Mouse (Mus musculus) ovary, adult 2 months (tissue): ENCODE measurements around the gene Gm44805. TPM values are rescaled to one million over a fixed set of nuclear protein-coding genes. Genes with fewer than 3 reads are reported as not detected.

Experiments
- polyA plus RNA-seq: library from polyadenylated mRNA; depleted of rRNA; stranded (reverse); fragments of >200 nt; gene quantifications from 2 replicates; pipeline ENCODE4 v1.2.3, GENCODE M21; 2012; rRNA removed

Gene Gm44805
- polyA plus RNA-seq: not detected in 2 replicates

GRCm38 (mm10) chr7:19681202-19681694 is at the start of gene Gm44805, which contains the start of gene Apoc4:
Gm44805 (minus strand) TSS chr7:19681423.
Apoc4 (minus strand) TSS chr7:19681479.

DNA sequence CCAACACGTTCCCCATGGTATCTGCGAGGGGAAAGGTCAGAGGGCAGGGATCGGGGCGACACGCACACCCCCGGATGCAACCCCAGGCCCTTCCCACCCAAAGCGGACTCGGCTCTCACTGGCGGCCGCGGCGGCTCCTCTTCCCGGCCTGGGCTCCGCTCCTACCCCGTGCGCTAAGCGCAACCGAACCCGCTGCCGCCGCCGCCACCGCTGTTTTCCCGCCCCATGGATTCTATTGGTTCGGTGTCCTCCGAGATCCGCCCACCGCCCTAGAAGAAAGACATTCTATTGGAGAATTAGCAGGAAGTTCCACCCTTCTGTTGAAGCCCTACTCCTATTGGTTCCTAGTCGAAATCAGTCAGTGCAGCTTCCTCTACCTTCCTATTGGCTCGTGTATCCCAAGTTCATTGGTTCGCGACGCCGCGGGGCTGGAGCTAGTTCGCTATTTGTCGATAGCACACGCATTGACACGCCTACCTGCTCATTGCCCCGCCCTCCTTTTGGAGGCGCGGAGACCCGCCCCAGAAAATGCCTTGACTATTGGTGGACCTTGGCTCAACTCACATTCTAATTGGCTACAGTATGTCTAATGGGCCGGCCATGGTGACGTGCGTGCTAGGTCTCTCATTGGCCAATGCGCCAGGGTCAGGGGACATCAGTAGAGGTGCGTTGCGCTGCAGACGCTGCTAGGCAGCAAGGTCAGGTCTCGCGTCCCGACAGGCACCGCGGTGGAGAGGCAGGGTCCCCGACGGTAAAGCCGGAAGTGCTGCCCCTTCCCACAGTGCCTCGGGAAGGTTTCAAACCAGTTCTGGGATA is 34.2 kb upstream of the Gm44805 start, which contains the start of gene Tomm40:
Gene Tomm40 (minus strand): TSS at position 200 of the 816 bp plus-strand sequence.

DNA sequence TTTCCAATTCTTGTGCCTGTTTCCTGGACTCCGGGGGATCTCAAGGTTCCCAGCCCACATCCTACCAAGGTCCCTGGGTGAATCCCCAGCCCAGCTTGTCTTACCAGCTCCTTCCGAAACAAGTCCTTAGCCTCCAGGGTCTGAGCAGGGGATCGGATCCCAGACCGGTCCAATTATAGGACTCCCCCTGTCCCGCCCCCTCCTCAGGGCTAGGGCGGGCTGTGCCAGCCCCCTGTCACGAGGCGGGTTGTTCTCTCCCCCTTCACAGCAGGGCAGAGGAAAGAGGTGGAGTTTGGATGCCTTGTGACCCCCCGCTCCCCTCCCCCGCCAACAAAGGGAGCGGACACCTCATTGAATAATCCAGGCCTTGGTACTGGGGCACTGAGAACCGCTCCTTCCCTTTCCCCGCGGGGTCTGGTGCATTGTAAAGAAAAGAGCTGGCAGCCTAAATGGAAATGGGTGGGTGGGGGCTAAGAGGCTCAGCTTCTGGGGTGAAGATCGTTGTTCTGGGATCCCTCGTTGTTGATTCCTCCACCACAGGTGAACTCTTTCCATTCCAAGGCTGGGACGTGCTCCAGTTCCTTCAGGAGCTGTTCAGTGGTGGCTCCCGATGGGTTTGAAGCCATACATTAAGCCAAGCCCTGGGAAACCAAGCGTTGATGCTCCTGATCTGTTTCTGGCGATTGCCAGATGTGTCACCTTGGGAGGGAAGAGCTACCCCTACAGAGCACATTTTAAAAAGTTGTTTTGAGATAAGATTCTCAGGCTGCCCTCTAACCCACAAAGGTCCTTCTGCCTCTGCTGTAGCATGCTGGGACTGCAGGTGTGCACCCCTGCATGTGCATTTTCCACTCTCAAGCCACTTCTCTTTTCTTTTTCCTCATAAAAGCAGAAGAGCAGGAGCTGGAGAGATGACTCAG is 17.9 kb upstream of the Gm44805 start, which contains the start of gene Apoe:
Gene Apoe (minus strand): TSS at position 282 of the 920 bp plus-strand sequence.

GRCm38 (mm10) chr7:19691873-19692865 is 10.9 kb upstream of the Gm44805 start, which contains the start of gene Apoc1:
Apoc1 (minus strand) TSS chr7:19692660.

GRCm38 (mm10) chr7:19677872-19678271 is 3.4 kb downstream of the Gm44805 start, which contains the start of gene Apoc2:
Apoc2 (minus strand) TSS chr7:19677941.

GRCm38 (mm10) chr7:19664955-19665841 is 16.0 kb downstream of the Gm44805 start, which contains the start of gene Clptm1:
Clptm1 (minus strand) TSS chr7:19665033.

DNA sequence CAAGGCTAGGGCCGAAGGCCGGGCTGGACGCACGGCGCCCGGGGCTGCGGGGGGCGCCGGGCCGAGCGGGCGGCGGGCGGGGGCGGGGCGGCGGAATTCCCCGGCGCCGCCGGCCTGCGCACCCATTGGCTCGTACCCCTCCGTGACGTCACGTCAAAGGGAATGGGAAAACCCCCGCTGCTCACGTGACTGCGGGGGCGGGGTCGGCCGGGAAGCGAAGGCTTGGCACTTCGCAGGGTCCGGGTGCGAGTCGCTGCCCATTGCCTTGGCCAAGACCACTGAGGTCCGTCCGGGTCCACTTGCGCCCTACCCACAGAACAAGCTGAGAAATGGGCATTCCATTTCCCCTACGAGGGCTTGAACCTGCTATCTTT is 51.9 kb downstream of the Gm44805 start, which contains the start of gene Relb:
Gene Relb (minus strand): TSS at position 78 of the 374 bp plus-strand sequence.

Other genes starting within 250 kb of the Gm44805 start
- 56.2 and 68.8 TPM in 2 replicates for gene Mark4, start 222.6 kb downstream of the Gm44805 start, polyA plus RNA-seq
- gene Exoc3l2, start 218.1 kb downstream of the Gm44805 start, polyA plus RNA-seq: 14.5 and 14.7 TPM in 2 replicates
- 23.3 and 32.2 TPM in 2 replicates for gene Bloc1s3, start 173.1 kb downstream of the Gm44805 start, polyA plus RNA-seq
- 122 and 123 TPM in 2 replicates for gene Trappc6a, start 173.0 kb downstream of the Gm44805 start, polyA plus RNA-seq
- gene Nkpd1, start 163.6 kb downstream of the Gm44805 start, polyA plus RNA-seq: 1.3 and 1.9 TPM in 2 replicates
- gene Ppp1r37, start 118.3 kb downstream of the Gm44805 start, polyA plus RNA-seq: 147 and 159 TPM in 2 replicates
- gene Zfp296, start 104.1 kb downstream of the Gm44805 start, polyA plus RNA-seq: 15.2 and 16.3 TPM in 2 replicates
- gene Gemin7, start 103.8 kb downstream of the Gm44805 start, polyA plus RNA-seq: 230 and 252 TPM in 2 replicates
- 248 and 417 TPM in 2 replicates for gene Clasrp, start 76.9 kb downstream of the Gm44805 start, polyA plus RNA-seq
- gene Relb, start 52.0 kb downstream of the Gm44805 start, polyA plus RNA-seq: 34.7 and 48.6 TPM in 2 replicates
- 131 and 152 TPM in 2 replicates for gene Clptm1, start 16.4 kb downstream of the Gm44805 start, polyA plus RNA-seq
- gene Apoc2, start 3.5 kb downstream of the Gm44805 start, polyA plus RNA-seq: 1.2 and 3.3 TPM in 2 replicates
- 2.4 and 7.3 TPM in 2 replicates for gene Apoc4, start 56 bp upstream of the Gm44805 start, polyA plus RNA-seq
- 3.8 and 11.0 TPM in 2 replicates for gene Apoc1, start 11.2 kb upstream of the Gm44805 start, polyA plus RNA-seq
- gene Apoe, start 17.8 kb upstream of the Gm44805 start, polyA plus RNA-seq: 3,327 and 3,331 TPM in 2 replicates
- gene Tomm40, start 34.0 kb upstream of the Gm44805 start, polyA plus RNA-seq: 131 and 143 TPM in 2 replicates
- gene Nectin2, start 69.1 kb upstream of the Gm44805 start, polyA plus RNA-seq: 136 and 141 TPM in 2 replicates
- gene Bcam, start 89.6 kb upstream of the Gm44805 start, polyA plus RNA-seq: 233 and 256 TPM in 2 replicates
- 8.6 and 11.5 TPM in 2 replicates for gene Cblc, start 115.4 kb upstream of the Gm44805 start, polyA plus RNA-seq
- gene Bcl3, start 141.3 kb upstream of the Gm44805 start, polyA plus RNA-seq: 78.2 and 94.4 TPM in 2 replicates
- gene Gm19345, start 170.6 kb upstream of the Gm44805 start, polyA plus RNA-seq: 0.49 and 0.91 TPM in 2 replicates
- 0.15 and 0.31 TPM in 2 replicates for gene Ceacam16, start 179.9 kb upstream of the Gm44805 start, polyA plus RNA-seq
- gene Ceacam19, start 206.5 kb upstream of the Gm44805 start, polyA plus RNA-seq: 0.15 TPM in 2 replicates
- 19.3 and 26.5 TPM in 2 replicates for gene Pvr, start 239.7 kb upstream of the Gm44805 start, polyA plus RNA-seq